Mouse (Mus musculus): ENCODE results near the gene Ddah2.
A peak's percentile ranks its signal among the peaks of the same experiment; 100 is the strongest.
"Not testable (repeated sequence)": the region's sequence is repeated elsewhere in the genome, so short reads cannot be mapped to it uniquely, and the experiment has no call there.

The Ddah2 gene

GRCm38 (mm10) chr17:35027277-35028068 lies 31.4 kb upstream of the Ddah2 start, which contains the start of gene Sapcd1:
TSS of gene Sapcd1 (minus strand) at chr17:35028016.
- DNase-seq (ENCODE audit: low spot score): no peak

- DNase-seq (ENCODE audit: low spot score): no peak
Observed at GRCm38 (mm10) chr17:35028315-35028714, 30.5 kb upstream of the Ddah2 start.

GRCm38 (mm10) chr17:35029691-35030532 lies 28.9 kb upstream of the Ddah2 start:
- no peak for DNase-seq (ENCODE audit: low spot score)

- DNase-seq (ENCODE audit: low spot score): no peak
Observed at GRCm38 (mm10) chr17:35031272-35031671, 27.6 kb upstream of the Ddah2 start.

- no peak for DNase-seq (ENCODE audit: low spot score)
Observed at GRCm38 (mm10) chr17:35031880-35032279, 27.0 kb upstream of the Ddah2 start.

GRCm38 (mm10) chr17:35032323-35032870 lies 26.4 kb upstream of the Ddah2 start:
- no peak for DNase-seq (ENCODE audit: low spot score)

GRCm38 (mm10) chr17:35033703-35034102 lies 25.1 kb upstream of the Ddah2 start:
- not testable (repeated sequence) for DNase-seq (ENCODE audit: low spot score)

- no peak for DNase-seq (ENCODE audit: low spot score)
Observed at GRCm38 (mm10) chr17:35034896-35035295, 23.9 kb upstream of the Ddah2 start.

GRCm38 (mm10) chr17:35039121-35039873 lies 19.5 kb upstream of the Ddah2 start:
- no peak for DNase-seq (ENCODE audit: low spot score)

- no peak for DNase-seq (ENCODE audit: low spot score)
Observed at GRCm38 (mm10) chr17:35043794-35044193, 15.0 kb upstream of the Ddah2 start.

- DNase-seq (ENCODE audit: low spot score): no peak
Observed at GRCm38 (mm10) chr17:35044904-35045806, 13.7 kb upstream of the Ddah2 start.

- no peak for DNase-seq (ENCODE audit: low spot score)
Observed at GRCm38 (mm10) chr17:35045807-35046680, 12.8 kb upstream of the Ddah2 start.

GRCm38 (mm10) chr17:35046681-35047455 lies 12.0 kb upstream of the Ddah2 start, which contains the start of gene Msh5:
TSS of gene Msh5 (minus strand) at chr17:35046745.
- peak; percentile 96 for DNase-seq (ENCODE audit: low spot score)

GRCm38 (mm10) chr17:35047688-35048087 lies 11.1 kb upstream of the Ddah2 start:
- DNase-seq (ENCODE audit: low spot score): no peak

- no peak for DNase-seq (ENCODE audit: low spot score)
Observed at GRCm38 (mm10) chr17:35048149-35048931, 10.5 kb upstream of the Ddah2 start.

- DNase-seq (ENCODE audit: low spot score): no peak
Observed at GRCm38 (mm10) chr17:35048932-35049440, 9.8 kb upstream of the Ddah2 start.

GRCm38 (mm10) chr17:35049561-35050016 lies 9.2 kb upstream of the Ddah2 start, which contains the start of gene Clic1:
TSS of gene Clic1 (plus strand) at chr17:35049966.
- DNase-seq (ENCODE audit: low spot score): no peak
